Mouse (Mus musculus): ENCODE results near the gene Hnrnpa2b1. TPM values are rescaled to one million over a fixed set of nuclear protein-coding genes. Genes with fewer than 3 reads are reported as not detected.

Hnrnpa2b1 gene
- polyA plus RNA-seq (2014; fragmentation: Illumina TruSeq; extraction: RNeasy Lipid Tissue Mini Kit (QIAGEN cat#74804); ENCODE audit: low read depth, low replicate concordance): 3,553 TPM

GRCm38 (mm10) chr6:51469715-51470310 is at the start of gene Hnrnpa2b1:
Hnrnpa2b1 (minus strand) TSS chr6:51469894.

GRCm38 (mm10) chr6:51470311-51471178 is 851 bp upstream of the Hnrnpa2b1 start, which contains the start of gene Cbx3:
Cbx3 (plus strand) TSS chr6:51470360.

GRCm38 (mm10) chr6:51432535-51433397 is 36.9 kb downstream of the Hnrnpa2b1 start, which contains the start of gene Nfe2l3:
Nfe2l3 (plus strand) TSS chr6:51432670.

Other genes with a start within 250 kb of the Hnrnpa2b1 start
- 7.0 TPM for gene Nfe2l3, start 37.2 kb downstream of the Hnrnpa2b1 start, polyA plus RNA-seq (2014; fragmentation: Illumina TruSeq; extraction: RNeasy Lipid Tissue Mini Kit (QIAGEN cat#74804); ENCODE audit: low read depth, low replicate concordance)
- 320 TPM for gene Cbx3, start 466 bp upstream of the Hnrnpa2b1 start, polyA plus RNA-seq (2014; fragmentation: Illumina TruSeq; extraction: RNeasy Lipid Tissue Mini Kit (QIAGEN cat#74804); ENCODE audit: low read depth, low replicate concordance)
- 35.9 TPM for gene Snx10, start 54.0 kb upstream of the Hnrnpa2b1 start, polyA plus RNA-seq (2014; fragmentation: Illumina TruSeq; extraction: RNeasy Lipid Tissue Mini Kit (QIAGEN cat#74804); ENCODE audit: low read depth, low replicate concordance)